Mouse (Mus musculus): ENCODE data around the gene Shroom3.

Gene Shroom3

GRCm38 (mm10) chr5:92683351-92683807 lies at the start of gene Shroom3:
Gene Shroom3, plus strand, starts transcription at chr5:92683435.
- no peak for DNase-seq

- DNase-seq = no peak
Observed at GRCm38 (mm10) chr5:92633526-92633925, 49.7 kb upstream of the Shroom3 start.

GRCm38 (mm10) chr5:92634916-92635315 lies 48.3 kb upstream of the Shroom3 start:
- no peak for DNase-seq

DNA sequence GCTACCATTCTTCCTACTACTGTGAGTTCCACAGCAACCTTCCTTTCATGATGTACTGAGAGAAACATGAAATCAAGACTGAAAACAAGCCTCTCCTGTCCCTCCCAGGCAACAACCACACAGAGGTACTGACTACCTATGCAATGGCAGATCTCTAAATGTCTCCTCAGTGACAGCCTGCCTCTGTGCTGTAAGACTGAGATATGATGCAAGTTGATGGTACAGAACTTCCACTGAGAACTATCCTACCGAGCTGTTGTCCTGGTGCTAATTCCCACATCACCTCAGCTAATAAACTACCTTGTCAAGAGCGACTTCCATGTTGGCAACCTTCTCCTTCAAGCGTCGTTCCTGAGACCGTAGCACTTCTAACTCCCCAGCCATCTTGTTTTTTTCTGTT lies 47.3 kb upstream of the Shroom3 start:
- DNase-seq = no peak

GRCm38 (mm10) chr5:92640861-92641260 lies 42.4 kb upstream of the Shroom3 start:
- no peak for DNase-seq

GRCm38 (mm10) chr5:92656256-92656655 lies 27.0 kb upstream of the Shroom3 start:
- peak; percentile 81 to 86 for DNase-seq

DNA sequence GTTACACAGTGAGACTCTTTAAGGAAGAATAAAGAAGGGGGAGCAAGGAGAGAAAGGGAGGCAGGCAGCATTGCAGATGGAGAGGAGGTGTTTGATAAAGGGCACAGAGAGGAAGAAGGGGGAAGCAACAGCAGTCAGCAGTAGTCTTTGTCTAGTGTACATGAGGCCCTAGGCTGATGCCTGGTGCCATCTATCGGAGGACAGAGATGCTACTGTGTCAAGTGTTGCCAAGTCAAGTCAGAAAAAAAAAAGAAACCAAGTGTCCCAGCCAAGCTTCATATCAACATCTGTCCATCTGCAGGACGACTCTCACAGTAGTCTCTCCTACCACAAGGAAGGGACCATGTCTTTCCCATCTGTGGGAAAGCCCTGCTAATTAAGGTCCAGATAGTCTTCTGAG lies 18.9 kb upstream of the Shroom3 start:
- no peak for DNase-seq

DNA sequence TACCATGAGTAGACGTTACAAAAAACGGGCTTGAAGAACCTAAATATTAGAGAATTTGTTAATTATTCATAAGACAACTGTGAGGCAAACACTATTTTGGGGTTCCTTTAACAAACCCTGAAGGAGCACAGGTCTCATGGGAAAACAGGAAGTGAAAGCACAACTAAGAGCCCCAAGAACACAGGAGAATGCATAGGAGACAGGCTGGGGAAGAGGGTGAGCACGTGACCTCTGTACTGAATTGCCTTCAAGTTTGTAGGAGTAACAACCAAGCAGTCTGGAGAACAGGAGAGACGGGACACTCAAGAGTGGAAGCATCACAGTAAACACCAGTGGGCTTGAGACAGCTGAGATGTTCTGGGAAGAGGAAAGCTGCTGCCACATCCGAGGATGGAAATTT lies 16.4 kb upstream of the Shroom3 start:
- no peak for DNase-seq

- peak; percentile 71 to 75 for DNase-seq
Observed at GRCm38 (mm10) chr5:92674859-92675573, 8.2 kb upstream of the Shroom3 start, which contains the start of gene Ccdc158. Gene Ccdc158, minus strand, starts transcription at chr5:92675271.

DNA sequence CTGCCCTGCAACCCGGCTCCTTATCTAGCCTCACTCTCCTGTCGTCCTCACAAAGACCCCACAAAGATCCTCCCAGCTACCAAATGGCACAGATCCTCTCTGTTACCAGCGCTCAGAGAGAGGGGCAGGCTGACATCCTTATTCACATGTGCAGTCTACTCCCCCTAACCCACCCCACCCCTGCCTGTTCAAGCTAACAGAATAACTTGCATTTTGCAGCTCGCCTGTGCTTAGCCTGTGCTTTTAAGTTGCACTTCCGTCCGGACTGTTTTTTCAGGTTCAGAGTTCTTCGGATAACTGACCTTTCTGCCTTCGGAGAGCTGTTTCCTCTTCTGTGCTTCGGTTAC lies 7.7 kb upstream of the Shroom3 start:
- no peak for DNase-seq

GRCm38 (mm10) chr5:92679441-92679840 lies 3.8 kb upstream of the Shroom3 start:
- no peak for DNase-seq

- no peak for DNase-seq
Observed at GRCm38 (mm10) chr5:92681861-92682260, 1.4 kb upstream of the Shroom3 start.

GRCm38 (mm10) chr5:92682621-92683348 lies 450 bp upstream of the Shroom3 start:
- no peak for DNase-seq

DNA sequence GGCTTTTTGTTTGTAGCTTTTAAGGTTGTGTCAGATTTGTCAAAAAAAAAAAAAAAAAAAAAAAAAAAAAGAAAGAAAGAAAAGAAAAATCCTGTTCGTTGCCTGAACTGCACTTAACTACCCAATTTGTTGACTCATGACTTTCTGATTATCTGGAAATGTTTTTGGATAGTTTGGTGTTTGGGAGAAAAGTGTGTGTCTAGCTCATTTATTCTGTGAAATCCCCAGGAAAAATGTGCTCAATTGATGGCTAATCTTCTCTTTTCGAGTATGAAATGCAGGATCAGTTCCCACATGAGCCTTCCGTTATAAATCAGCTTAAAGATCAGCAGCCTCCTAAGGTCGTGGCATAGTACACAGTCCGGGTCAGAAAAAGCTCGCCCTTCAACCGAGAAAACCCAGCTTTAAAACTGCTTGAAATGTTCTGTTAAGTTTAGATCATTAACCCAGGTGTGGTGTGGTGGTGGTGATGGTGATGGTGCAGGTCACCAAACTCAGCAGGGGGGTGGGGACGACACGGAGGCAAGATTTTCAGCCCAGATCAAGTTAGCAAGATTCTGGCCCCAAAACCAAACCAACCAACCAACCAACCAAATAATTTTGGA lies 738 bp downstream of the Shroom3 start:
- no peak for DNase-seq

- no peak for DNase-seq
Observed at GRCm38 (mm10) chr5:92684715-92685460, 1.7 kb downstream of the Shroom3 start.

- DNase-seq = no peak
Observed at GRCm38 (mm10) chr5:92688124-92688523, 4.9 kb downstream of the Shroom3 start.

DNA sequence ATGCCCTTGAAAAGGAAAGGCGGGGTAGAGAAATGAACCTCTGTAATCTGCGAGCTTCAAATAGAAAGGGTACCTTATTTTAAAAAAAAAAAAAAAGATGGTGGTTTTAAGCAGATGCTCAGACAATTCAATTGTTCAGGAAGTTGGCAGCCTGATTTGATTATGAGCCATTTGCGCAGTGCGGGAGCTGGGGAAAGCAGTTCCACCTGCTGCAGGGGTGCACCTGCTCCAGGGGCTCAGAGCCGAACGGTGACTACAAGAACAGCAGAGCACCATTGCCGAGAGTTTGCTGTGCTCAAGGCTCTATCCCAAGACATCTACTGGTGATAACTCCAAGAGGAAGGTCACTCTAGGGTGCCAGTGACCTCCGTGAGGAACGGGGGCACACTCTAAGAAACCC lies 5.3 kb downstream of the Shroom3 start:
- no peak for DNase-seq

DNA sequence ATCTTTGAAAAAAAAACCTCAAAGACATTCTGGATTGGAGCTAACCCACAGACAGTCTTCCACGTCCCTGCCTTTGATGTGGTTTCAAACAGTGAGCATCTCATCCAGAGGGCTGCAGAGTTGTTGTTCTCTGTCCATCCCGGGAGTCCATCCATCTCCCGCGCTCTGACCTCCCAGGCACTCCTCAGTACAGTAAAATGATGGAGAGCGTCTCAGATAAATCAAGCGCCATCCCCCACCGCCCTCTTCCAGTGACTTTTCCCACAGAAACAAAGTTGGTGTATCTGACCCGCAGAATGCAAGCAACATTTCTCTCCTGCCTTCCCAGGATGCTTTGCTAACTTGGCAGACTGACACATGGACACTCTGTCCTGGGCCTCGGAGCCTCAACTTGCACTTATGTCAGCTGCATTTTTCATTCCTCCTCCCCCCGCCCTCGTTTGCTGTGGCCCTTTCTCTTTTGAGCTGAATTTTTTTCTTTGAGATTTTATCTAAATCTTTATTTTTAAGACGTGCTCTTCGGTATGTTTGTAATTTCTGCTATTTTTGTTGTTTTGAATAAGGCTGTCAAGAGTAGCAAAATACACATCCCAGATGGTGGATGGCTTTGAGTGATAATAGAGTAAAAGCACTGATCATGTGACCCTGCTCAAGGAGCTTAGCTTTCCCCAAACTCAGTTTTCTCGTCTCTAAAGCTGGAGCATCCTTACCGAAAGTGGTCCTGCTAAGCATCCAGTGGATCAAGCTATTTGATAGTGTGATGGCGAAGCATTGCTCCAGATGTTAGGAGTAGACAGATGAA lies 9.2 kb downstream of the Shroom3 start:
- no peak for DNase-seq

- no peak for DNase-seq
Observed at GRCm38 (mm10) chr5:92693744-92694143, 10.5 kb downstream of the Shroom3 start.

DNA sequence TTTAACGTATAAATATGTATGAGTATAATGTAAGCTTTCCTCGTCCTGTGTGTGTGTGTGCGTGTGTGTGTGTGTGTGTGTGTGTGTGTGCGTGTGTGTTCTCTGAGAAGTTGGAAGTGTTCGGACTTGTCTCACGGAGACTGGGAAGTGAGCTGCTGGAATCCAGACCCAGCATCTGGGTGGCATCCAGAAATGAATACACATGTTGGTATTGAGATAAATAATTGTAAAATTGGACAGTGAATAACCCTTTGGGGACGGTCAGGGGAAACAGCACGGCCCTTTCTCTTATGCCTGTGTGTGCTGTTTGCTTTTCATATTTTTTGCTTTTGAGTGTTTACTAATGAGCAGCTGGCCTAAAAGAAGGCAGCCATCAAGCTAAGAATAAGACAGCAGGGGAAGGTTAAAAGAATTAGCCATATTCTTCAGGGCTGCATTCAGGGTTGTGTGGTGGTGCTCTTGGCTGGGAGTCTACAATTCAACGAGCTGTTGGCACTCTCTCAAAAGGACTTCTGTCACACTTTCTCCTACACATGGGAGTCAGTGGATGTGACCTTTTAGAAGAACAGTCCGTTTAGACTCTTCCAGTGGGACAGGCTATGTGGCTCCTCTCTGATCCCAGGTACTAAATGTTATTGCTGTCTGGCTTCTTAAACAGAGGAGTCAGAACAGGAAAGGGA lies 11.2 kb downstream of the Shroom3 start:
- no peak for DNase-seq

DNA sequence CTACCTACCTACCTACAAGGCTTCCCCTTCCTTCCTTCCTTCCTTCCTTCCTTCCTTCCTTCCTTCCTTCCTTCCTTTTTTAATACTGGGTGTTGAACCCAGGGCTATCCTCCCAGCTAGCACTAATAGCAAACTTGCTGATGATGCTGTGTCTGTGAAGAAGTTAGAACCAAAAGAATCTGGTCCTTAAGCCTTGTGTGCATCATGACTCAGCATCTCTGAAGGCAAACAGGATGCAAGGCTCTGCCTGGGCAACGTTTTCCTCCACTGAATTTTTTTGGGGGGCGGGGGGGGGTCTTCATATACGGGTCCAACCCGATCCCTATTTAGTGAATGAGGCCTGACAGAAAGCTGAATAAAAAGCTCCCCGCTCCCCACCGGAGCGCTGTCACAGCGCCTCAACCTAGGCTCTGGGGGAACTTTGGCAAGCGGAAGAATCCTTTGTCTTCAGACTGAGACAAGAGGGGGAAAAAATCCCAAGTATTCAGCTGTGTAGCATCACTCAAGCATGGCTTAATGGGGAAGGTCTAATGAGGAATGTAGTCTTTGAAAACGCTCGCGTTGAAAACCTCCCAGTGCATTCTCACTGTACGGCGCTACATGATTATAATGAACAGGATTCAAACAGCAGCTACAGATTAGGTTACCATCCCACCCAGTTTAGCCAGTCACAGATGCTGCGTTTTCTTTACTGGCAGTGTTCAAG lies 15.0 kb downstream of the Shroom3 start:
- no peak for DNase-seq

All from B cell, adult 2 months (primary cell).